Mouse (Mus musculus) cerebellum, postnatal 36 days (tissue): ENCODE data around the gene Proser2.
"Not testable (repeated sequence)": the region's sequence is repeated elsewhere in the genome, so short reads cannot be mapped to it uniquely, and the experiment has no call there.

Experiments used
- DNase-seq, 2 experiments: peaks; one replicate each; pipeline ENCODE4 v3.0.0; 2021 to 2022; ENCODE audit warnings: mixed read lengths in 2 of 2

Gene Proser2

DNA sequence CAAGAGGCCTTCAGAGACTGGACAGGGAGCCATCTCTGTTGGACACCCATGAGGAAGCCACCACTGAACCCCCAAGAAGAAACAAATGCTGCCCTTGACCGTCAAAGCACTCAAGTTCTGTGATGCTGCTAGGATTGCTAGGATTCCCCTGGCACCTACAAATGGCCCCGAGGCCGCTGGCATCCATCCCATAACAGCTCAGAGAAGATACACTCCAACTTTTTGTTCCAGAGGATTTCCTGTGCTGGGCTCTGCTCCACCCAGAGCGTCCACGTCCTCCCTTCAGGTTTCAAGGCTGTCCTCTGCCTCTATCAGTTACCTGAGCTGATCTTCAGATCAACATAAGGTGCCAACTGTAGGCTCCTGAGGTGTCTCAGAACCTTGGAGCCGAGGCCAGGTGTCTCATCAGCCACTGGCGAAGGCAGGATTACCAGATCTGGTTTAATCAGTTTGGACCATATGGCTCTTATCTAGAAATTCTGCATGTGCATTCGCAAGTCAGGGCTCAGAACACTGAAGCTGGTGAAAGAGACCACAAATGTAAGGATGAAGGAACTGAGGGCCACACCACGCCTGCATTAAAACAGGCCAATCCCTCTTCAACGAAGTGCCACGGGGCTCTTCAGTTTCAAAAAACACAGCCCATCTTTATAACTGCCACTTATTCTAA lies 1.7 kb downstream of the Proser2 start:
- peak in 1 of 2 experiments; percentile 12 for DNase-seq

DNA sequence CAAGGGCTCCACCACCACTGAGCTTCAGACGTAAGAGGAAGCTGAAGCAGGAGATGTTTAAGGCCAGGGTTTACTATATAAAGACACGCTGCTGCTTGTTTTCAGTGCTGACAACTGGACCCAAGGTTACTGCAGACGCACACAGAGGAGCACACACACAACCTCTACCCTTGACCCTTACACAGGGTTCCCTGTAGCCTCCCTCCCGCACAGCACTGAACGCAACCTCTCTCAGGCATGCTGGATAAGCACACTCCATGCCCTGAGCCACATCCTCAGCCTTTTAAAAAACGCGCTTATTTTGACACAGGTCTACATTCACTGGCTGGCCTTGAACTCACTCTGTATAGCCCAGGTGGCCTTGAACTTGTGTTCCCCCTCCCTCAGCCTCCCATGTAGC lies 7.0 kb downstream of the Proser2 start:
- DNase-seq: no peak

DNA sequence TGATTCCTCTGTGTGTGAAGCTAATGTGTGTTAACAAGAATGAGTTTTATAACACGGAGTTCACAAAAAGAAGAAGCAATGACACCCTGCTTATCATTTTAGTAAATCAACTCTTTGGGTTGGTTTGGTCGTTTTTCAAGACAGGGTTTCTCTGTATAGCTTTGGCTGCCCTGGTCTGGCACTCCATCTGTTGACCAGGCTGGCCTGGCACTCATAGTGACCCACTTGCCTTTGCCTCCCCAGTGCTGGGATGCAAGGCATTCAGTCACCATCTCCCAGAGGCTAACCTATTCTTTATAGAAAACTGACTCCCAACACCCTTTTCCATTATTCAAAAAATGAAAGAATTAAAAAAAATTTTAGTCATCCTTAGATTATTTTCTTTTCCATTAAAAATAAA lies 8.9 kb downstream of the Proser2 start:
- peak; percentile 62 to 71 for DNase-seq

GRCm38 (mm10) chr2:6118246-6118645 lies 11.8 kb downstream of the Proser2 start:
- DNase-seq: peak; percentile 28 to 54

GRCm38 (mm10) chr2:6113792-6114191 lies 16.2 kb downstream of the Proser2 start:
- no peak for DNase-seq

GRCm38 (mm10) chr2:6112619-6113018 lies 17.4 kb downstream of the Proser2 start:
- DNase-seq: no peak

DNA sequence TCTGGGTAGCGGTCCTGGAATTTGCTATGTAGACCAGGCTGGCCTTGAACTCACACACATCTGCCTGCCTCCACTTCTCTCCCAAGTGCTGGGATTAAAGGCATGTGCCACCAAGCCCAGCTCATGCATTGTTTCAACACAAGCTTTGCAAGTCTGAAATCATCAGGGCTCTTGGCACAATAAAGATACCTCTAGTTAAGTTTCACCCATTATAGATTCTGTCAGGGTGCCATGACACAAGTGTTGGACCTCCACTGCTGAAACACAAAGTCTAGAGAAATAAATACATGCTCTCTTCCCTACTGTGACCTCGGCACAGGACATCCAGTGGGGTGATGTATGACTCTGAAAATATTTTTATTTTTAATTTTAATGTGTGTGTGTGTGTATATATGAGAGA lies 24.6 kb downstream of the Proser2 start:
- no peak for DNase-seq

DNA sequence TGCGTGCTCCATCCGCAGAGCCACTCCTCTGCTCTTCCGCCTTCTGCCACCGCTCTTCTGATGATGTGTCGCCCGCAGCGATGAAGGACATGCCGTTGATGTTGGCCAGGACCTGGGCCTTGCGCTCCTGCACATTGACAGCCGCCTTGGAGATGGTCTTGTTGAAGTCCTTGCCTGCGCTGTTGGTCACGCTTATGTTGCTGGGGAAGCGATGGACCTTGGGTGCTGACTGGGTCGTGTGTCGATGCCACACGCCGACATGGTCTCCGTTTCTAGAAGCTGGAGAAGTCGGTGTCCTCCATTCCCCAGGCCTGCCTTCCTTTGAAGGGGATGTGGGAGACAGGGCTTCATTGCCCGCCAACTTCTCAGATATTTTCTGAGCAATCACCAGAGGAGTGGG lies 29.3 kb downstream of the Proser2 start:
- DNase-seq: no peak

- peak; percentile 19 to 25 for DNase-seq
Observed at GRCm38 (mm10) chr2:6100027-6100749, 29.8 kb downstream of the Proser2 start.

DNA sequence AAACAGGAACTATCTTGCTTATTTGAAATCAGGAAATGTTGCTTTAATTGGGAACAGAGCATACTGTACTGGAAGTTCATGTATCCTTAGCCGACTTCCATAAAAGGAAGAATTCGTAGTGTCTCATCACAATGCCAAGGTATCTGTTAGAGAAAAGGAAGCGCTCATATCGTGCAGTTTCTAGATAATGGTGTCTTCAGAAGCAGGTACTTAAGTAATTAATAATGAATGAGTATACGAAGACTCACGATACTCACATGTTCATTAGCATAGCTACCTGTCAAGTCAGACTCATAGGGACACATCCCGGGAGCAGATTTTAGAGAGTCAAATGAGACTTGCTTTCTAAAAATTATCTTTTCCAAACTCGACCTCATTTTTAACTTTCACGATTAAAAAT lies 30.6 kb downstream of the Proser2 start:
- DNase-seq: no peak

DNA sequence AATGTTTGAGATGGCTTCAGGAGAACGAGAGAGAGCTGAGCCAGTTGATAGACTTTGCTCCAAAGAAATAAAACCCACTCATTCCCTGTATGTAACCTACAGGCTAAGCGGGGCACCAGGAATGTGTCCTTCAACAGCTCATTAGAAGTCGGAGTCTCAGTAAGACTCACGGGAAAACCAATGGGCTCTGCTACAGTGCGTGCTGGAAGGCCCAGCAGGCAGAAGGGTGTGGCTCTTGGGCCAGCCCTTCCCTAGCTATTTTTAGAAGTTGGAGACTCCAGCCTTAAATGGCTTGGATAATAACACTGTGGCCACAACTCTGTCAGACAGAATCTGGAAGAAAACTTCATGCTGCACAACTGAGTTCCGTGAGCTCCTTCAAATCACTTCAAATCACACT lies 31.1 kb downstream of the Proser2 start:
- no peak for DNase-seq

DNA sequence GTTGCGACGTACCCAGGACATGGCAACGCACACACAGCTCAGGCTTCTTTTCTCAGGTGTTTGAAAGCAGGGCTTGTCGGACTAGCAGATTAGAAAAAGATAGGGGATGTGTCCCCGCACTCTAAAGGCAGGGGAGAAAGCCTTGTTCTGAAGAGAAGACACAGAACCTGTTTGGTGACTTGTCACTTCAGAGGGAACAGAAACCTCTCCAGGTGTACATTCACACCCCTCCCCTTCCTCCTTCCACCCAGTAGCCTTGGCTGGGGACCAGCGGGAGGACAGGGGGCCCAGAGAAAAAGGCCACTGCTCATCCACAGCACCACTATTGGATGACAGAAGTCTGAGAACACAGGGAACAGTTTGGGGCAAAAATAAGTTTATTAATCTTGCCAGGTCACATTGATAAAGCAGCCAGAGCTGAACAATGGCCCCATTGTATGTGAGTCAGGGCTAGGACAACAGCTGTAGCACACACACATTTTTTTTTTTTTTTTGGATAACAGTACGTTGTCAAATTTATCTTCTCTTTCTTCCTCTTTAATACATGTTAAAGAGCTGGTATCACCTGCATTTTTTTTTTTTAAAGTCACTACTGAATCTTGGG lies 32.8 kb downstream of the Proser2 start:
- DNase-seq: no peak

- not testable (repeated sequence) for DNase-seq
Observed at GRCm38 (mm10) chr2:6089941-6090340, 40.1 kb downstream of the Proser2 start.

- DNase-seq: no peak
Observed at GRCm38 (mm10) chr2:6087151-6087550, 42.9 kb downstream of the Proser2 start.

DNA sequence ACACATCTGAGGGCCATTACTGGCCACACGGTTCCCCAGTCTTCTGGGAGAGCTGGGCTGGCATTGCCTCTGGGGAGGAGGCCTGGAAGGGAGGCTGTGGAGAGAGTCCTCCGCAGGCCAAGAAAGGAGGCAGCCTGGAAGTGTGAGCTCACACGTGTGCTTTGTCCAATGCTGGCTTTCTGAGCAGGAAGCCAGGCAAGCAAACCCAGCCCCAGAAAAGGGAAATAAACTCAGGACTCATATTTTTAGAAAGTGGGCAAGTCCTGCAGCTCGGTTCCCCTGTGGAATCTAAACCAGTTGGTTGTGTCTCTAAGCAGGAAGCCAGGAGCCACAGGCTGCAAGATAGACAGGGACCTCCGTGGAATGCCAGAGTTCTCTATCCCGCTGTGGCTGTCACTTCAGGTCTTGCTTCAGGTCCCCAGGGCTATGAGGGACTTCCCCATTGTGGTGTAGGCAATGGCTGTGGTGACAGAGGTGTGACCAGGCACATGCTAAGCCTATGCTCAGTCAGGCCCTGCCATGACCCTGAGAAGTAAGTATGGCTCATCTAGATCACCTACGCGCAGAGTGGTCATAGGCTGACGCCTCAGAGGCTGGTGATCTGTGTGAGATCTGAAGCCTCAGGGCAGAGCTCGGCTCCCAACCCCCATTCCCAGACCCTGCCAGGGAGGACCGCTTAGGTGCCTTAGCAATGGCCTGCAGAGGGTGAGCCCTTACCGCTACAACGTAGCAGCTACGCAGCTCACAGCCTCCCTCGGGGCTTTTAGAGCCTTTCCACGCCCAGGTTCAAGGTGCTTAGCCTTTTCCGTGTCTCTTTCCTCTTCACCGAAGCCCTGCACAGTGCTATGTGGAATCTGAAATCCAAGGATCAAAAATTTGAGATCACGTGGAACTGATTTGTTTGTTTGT lies 44.1 kb downstream of the Proser2 start:
- DNase-seq: no peak

GRCm38 (mm10) chr2:6083696-6084095 lies 46.3 kb downstream of the Proser2 start:
- DNase-seq: no peak

DNA sequence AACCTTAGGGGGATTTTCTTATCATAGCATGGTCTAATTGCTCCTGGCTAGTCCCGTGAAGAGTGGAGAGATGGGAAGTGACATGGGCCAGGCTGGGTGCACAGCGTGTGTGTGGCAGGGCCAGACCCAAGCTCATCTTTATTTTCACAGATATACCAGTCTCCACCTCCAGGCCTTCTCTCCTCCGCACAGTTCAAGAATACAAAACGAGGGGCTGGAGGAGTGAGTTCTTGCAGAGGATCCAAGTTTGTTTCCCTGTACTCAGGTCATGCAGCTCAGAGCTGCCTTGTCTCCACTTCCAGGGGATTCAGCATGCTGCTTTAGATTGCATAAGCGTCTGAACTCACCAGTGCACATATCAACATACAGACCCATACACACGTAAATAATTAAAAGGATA lies 47.4 kb downstream of the Proser2 start:
- no peak for DNase-seq

DNA sequence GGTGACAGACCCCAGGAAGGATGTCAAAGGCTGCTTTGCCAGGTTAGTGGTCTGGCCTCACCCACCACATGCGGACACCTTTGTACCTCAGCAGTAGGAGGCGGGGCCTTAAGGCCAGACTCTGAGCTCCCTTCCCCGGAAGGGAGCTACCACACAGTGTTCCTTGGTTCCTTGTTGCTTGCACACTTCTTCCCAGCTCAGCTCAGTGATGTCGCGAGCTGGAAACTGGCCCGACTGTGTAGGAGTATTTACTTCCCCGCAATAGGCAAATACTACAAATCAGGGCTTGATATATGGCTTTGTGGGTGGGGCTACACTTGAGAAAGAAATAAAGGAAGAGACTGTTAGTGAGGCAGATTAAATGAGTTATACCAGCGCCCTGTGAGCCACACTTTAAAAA lies 48.9 kb downstream of the Proser2 start:
- DNase-seq: no peak

GRCm38 (mm10) chr2:6080037-6080436 lies 50.0 kb downstream of the Proser2 start:
- no peak for DNase-seq

- DNase-seq: no peak
Observed at GRCm38 (mm10) chr2:6075530-6075896, 54.5 kb downstream of the Proser2 start.

DNA sequence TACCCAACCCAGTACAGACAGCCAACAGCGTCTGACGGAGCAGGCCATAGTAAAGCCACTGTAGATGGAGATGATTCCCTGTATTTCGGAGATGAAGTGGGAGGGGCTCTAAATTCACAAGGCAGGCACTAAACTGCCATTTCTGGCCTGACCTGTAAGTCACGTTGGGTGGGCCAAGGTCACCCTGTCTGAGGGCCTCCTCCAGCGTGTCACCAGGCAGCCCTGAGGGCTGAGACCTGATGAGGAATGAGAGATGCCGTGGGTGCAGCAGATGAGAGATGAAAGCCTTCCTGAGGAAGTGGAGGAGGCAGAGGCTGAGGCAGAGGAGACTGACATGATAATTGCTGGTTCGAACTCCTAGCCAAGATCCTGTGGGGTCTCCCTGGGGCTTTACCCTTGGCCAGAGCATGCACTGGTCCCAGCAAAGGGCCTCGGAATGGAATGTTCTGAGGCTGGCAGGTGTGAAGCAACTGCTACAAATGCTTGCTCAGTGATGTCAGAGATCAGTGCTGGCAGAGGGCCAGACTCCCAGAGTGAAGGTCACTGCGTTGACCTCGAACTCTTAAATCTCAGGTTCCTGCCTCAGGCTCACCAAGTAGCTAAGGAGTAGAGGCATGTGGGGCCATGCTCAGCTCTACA lies 55.0 kb downstream of the Proser2 start:
- no peak for DNase-seq

- DNase-seq: no peak
Observed at GRCm38 (mm10) chr2:6072685-6073260, 57.2 kb downstream of the Proser2 start.
